Mouse (Mus musculus): ENCODE measurements at regions not wholly inside any gene's neighbourhood (a gene's known extent, or its start where the extent isn't known, plus 50 kb on each side); places are given as distances from the start of the nearest gene placed in this dataset.

GRCm38 (mm10) chr7:128910134-128910533 lies 165.4 kb downstream of the Sec23ip start:
- Histone ChIP-seq H3K9ac (no peak overlapping the region), H3K4me3 (no peak overlapping the region), H3K27me3 (no peaks in the 10 kb centered on the region), H3K27ac (no peak overlapping the region), H3K4me2 (replicated peaks) (no peak overlapping the region), H3K4me1 (no peaks in the 10 kb centered on the region), H3K9me3 (replicated peaks) (no peaks in the 10 kb centered on the region), H3K36me3 (no peaks in the 10 kb centered on the region)
- WGBS = 89% methylated on average over 4 of the region's 4 CpGs
- no peak for ATAC-seq (ENCODE audit: low FRiP score)

DNA sequence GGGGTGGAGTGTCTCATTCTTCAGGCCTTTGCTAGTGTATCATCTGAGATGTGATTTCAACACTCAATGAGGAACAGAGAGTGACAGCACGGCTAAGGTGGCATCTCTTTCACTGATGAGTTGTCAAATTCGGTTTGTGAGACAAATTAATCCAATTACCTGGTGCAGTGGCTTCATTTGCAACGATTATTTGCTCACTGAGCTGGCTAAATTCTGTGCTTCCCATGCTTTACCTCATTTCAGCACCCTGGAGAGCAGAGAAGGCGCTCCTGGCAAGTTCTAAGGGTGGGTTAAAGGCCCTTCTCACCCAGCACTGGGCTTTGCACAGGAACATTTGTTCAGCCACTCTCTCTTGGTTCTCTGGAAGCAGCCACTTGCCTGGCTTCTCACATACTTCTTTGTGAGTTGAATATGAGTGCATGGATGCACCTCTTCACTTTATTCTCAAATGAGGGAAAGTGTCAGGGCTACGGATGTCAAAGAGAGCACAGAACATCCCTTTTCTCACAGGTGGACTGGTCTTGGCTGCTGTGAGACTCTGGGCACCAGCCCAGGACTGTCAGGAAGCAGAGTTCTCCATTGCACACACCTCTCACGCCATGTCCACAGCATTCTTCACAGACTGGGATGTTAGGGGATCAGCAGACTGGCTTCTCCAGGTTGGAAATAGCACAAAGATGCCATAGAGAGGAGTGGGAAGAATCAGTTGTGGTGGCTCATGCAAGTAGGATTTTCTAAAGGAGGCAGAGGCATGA lies 193.4 kb downstream of the Sec23ip start:
- Histone ChIP-seq H3K36me3 (no peaks in the 10 kb centered on the region), H3K4me3 (no peak overlapping the region), H3K27ac (no peak overlapping the region), H3K9ac (no peak overlapping the region), H3K27me3 (no peaks in the 10 kb centered on the region), H3K9me3 (replicated peaks) (no peaks in the 10 kb centered on the region), H3K4me1 (no peaks in the 10 kb centered on the region), H3K4me2 (replicated peaks) (no peak overlapping the region)
- ATAC-seq (ENCODE audit: low FRiP score) = no peak
- WGBS = 44% methylated on average over 6 of the region's 6 CpGs

DNA sequence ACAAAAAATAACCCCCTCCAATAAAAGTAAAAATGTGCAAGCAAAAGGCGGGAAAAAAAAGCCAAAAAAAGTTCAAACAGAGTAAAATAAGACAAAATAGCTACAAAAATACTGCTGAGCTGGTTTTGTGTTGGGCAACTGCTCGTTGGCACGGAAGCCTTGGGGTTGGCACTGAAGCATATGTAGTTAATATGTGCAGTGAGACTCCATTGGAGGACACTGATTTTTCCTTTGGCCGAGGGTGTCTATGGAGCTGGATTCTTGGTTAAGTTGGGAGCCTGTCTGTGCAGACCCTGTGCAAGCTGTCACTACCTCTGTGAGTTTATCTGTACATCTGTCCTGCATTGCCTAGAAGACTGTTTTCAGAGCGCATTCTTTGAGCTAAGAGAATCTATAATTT lies 215.8 kb downstream of the Sec23ip start:
- no peak overlapping the region for H3K27ac ChIP-seq
- H3K27me3 ChIP-seq = no peaks in the 10 kb centered on the region
- ATAC-seq (ENCODE audit: low FRiP score) = no peak
- WGBS = 94% methylated on average over 5 of the region's 5 CpGs
- no peaks in the 10 kb centered on the region for H3K4me1 ChIP-seq
- H3K9me3 ChIP-seq (replicated peaks) = no peaks in the 10 kb centered on the region
- H3K4me2 ChIP-seq (replicated peaks) = no peak overlapping the region
- H3K4me3 ChIP-seq = no peak overlapping the region
- H3K36me3 ChIP-seq = no peaks in the 10 kb centered on the region
- no peak overlapping the region for H3K9ac ChIP-seq

- peaks cover 5% of the 10 kb centered on the region; the same call in 1 of the 2 replicates for H3K4me1 ChIP-seq
- H3K36me3 ChIP-seq = no peaks in the 10 kb centered on the region
- H3K27ac ChIP-seq = no peak overlapping the region
- H3K4me2 ChIP-seq (replicated peaks) = no peak overlapping the region
- H3K27me3 ChIP-seq = no peaks in the 10 kb centered on the region
- WGBS = 83% methylated on average over 3 of the region's 4 CpGs
- no peak overlapping the region for H3K9ac ChIP-seq
- H3K9me3 ChIP-seq (replicated peaks) = no peaks in the 10 kb centered on the region
- H3K4me3 ChIP-seq = no peak overlapping the region
- no peak for ATAC-seq (ENCODE audit: low FRiP score)
These were observed 235.2 kb downstream of the Sec23ip start for GRCm38 (mm10) chr7:128979904-128980303.

DNA sequence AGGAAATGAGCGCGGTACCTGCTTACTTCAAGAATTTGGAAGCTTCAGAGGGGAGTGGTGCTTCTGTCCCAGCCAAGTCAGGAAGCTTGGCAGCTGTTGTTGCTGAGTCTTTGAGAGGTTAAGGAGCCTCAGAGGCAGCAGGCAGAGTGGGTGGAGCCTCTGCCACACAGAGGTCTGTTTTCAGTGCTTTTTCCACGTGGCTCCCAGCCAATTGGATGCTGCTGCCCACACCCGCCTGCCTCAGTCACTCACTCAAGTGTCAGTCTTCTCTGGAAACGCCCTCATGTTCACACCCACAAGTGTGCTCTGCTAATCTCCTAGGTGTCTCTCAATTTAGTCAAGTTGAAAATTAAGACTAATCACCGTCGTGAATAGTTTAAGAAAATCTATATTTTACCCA lies 236.1 kb downstream of the Sec23ip start:
- 51% methylated on average over 7 of the region's 7 CpGs for WGBS
- no peaks in the 10 kb centered on the region for H3K9me3 ChIP-seq (replicated peaks)
- ATAC-seq (ENCODE audit: low FRiP score) = no peak
- H3K9ac ChIP-seq = no peak overlapping the region
- H3K4me2 ChIP-seq (replicated peaks) = no peak overlapping the region
- no peak overlapping the region for H3K4me3 ChIP-seq
- peaks cover 5% of the 10 kb centered on the region; the same call in 1 of the 2 replicates for H3K4me1 ChIP-seq
- H3K36me3 ChIP-seq = no peaks in the 10 kb centered on the region
- H3K27ac ChIP-seq = no peak overlapping the region
- no peaks in the 10 kb centered on the region for H3K27me3 ChIP-seq

DNA sequence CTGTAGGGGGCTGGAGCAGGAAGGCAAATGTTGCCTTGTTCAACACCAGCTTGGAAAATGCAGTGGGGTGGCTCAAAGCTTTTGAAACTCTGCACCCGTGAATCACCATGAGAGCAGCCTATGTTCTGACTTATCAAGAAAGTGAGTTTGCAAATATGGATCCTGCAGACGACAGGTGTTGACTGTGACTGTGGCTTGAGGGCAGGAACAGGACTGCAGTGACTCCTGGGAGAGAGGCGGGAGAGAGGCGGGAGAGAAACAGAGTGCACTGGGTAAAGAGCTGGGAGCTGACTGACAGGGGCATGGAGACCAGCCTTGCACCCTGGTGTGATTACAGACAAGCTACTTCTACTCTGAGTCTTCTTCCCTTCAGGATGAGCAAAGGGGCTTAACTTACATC lies 254.0 kb downstream of the Sec23ip start:
- WGBS = 69% methylated on average over 4 of the region's 4 CpGs
- Histone ChIP-seq H3K9ac (no peak overlapping the region), H3K27me3 (no peaks in the 10 kb centered on the region), H3K4me2 (replicated peaks) (no peak overlapping the region), H3K9me3 (replicated peaks) (no peaks in the 10 kb centered on the region; the same call in 1 of the 2 replicates), H3K27ac (no peak overlapping the region), H3K36me3 (no peaks in the 10 kb centered on the region), H3K4me3 (no peak overlapping the region), H3K4me1 (no peaks in the 10 kb centered on the region)
- ATAC-seq (ENCODE audit: low FRiP score) = no peak

DNA sequence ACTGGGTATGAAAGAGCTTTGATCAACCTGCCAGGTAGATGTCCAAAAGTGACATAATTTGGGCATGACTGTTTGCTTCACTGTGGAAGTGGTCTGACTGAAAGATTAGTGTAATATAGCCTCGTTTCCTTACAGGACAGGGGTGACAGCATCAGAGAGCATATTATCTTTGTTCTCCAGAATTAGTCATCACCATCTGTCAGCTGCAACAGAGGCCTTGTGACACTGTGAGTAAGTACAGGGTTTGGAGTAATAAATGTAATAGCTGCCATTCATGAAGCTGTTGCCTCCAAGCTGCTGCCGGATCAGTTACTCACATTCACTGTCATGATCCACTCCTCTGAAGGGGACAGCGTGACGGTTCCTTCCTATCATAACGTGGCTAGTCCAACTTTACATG lies 254.4 kb upstream of the Plpp4 start:
- Histone ChIP-seq H3K9me3 (replicated peaks) (no peaks in the 10 kb centered on the region; the same call in 1 of the 2 replicates), H3K27me3 (no peaks in the 10 kb centered on the region), H3K27ac (no peak overlapping the region), H3K36me3 (no peaks in the 10 kb centered on the region), H3K4me2 (replicated peaks) (no peak overlapping the region), H3K4me3 (no peak overlapping the region), H3K4me1 (no peaks in the 10 kb centered on the region), H3K9ac (no peak overlapping the region)
- ATAC-seq (ENCODE audit: low FRiP score) = no peak
- 78% methylated on average over 5 of the region's 5 CpGs for WGBS

DNA sequence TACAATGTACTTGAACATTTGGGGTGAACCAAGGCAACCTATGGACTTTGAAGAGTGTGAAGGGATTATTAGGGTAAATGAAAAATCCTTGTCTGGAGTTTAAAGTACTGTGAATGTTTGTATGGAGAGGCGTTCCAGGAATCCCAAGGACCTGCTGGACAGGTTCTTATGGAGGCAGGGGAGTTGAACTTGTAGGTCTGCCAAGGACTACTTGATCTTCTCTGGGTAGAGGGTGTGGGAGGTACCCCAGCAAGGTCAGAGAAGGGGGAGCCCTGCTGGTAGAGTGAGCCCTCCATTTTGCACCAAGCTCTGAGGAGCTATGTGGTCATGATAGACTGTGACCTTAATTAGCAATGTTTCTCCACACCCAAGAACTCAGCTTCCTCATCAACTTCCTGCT lies 253.7 kb upstream of the Plpp4 start:
- no peak overlapping the region for H3K9ac ChIP-seq
- no peaks in the 10 kb centered on the region for H3K36me3 ChIP-seq
- H3K9me3 ChIP-seq (replicated peaks) = no peaks in the 10 kb centered on the region; the same call in 1 of the 2 replicates
- H3K4me2 ChIP-seq (replicated peaks) = no peak overlapping the region
- no peak overlapping the region for H3K4me3 ChIP-seq
- no peaks in the 10 kb centered on the region for H3K27me3 ChIP-seq
- no peak overlapping the region for H3K27ac ChIP-seq
- 81% methylated on average over 1 of the region's 1 CpGs for WGBS
- H3K4me1 ChIP-seq = no peaks in the 10 kb centered on the region
- no peak for ATAC-seq (ENCODE audit: low FRiP score)

GRCm38 (mm10) chr7:129016353-129016752 lies 240.5 kb upstream of the Plpp4 start:
- H3K4me3 ChIP-seq = no peak overlapping the region
- 79% methylated on average over 6 of the region's 6 CpGs for WGBS
- no peaks in the 10 kb centered on the region for H3K4me1 ChIP-seq

GRCm38 (mm10) chr7:129027116-129027515 lies 229.7 kb upstream of the Plpp4 start:
- WGBS = 89% methylated on average over 2 of the region's 2 CpGs
- no peaks in the 10 kb centered on the region for H3K27me3 ChIP-seq

More at GRCm38 (mm10) chr7:129016353-129016752, 240.5 kb upstream of the Plpp4 start:
- no peak overlapping the region for H3K9ac ChIP-seq
- no peak for ATAC-seq (ENCODE audit: low FRiP score)
- H3K9me3 ChIP-seq (replicated peaks) = no peaks in the 10 kb centered on the region; the same call in 1 of the 2 replicates
- no peaks in the 10 kb centered on the region for H3K27me3 ChIP-seq
- H3K4me2 ChIP-seq (replicated peaks) = no peak overlapping the region
- no peak overlapping the region for H3K27ac ChIP-seq
- H3K36me3 ChIP-seq = no peaks in the 10 kb centered on the region

DNA sequence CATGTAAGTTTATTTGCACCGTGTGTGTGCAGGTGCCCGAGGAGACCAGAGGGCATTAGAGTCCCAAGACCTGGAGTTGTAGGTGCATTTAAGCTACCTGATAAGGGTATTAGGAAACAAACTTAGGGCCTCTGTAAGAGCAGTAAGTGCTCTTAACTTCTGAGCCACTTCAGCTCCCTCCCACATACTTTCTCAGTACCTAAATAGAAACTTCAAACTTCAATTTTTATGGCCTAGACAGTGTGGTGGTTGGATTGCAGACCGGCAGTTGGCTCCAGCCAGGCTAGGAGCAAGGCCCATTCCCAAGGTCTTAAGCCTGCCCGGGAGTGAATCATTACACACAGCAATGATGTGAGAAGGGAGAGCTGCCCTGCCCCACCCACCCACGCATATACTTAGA lies 208.8 kb upstream of the Plpp4 start:
- Histone ChIP-seq H3K4me1 (no peaks in the 10 kb centered on the region), H3K9me3 (replicated peaks) (no peaks in the 10 kb centered on the region), H3K27me3 (no peaks in the 10 kb centered on the region), H3K4me3 (no peak overlapping the region), H3K36me3 (no peaks in the 10 kb centered on the region), H3K27ac (no peak overlapping the region), H3K9ac (no peak overlapping the region), H3K4me2 (replicated peaks) (no peak overlapping the region)
- 80% methylated on average over 5 of the region's 5 CpGs for WGBS
- no peak for ATAC-seq (ENCODE audit: low FRiP score)

More at GRCm38 (mm10) chr7:129027116-129027515, 229.7 kb upstream of the Plpp4 start:
- H3K4me1 ChIP-seq = no peaks in the 10 kb centered on the region
- no peaks in the 10 kb centered on the region for H3K36me3 ChIP-seq
- no peaks in the 10 kb centered on the region for H3K9me3 ChIP-seq (replicated peaks)
- H3K4me3 ChIP-seq = no peak overlapping the region
- ATAC-seq (ENCODE audit: low FRiP score) = no peak
- no peak overlapping the region for H3K4me2 ChIP-seq (replicated peaks)
- H3K9ac ChIP-seq = no peak overlapping the region
- H3K27ac ChIP-seq = no peak overlapping the region

DNA sequence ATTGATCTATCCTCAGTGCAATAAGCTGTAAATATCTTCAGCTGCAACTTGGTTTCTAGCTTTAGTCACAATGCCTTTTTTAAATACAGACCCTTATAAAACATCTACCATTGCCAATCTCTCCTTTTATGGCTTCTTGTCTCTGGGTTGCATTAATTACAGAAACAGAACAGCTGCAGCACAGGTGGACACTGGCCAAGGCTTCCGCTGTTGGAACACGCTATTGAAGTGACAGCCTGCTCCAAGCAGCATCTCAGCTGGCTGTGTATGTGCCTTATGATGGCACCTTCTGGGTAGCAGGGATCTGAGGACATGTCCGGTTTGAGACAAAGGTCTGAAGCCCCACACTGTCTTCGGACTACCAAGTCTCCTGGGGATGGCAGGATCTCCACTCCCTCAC lies 207.1 kb upstream of the Plpp4 start:
- H3K9me3 ChIP-seq (replicated peaks) = no peaks in the 10 kb centered on the region
- WGBS = 88% methylated on average over 4 of the region's 4 CpGs
- H3K4me2 ChIP-seq (replicated peaks) = no peak overlapping the region
- no peak overlapping the region for H3K4me3 ChIP-seq
- ATAC-seq (ENCODE audit: low FRiP score) = no peak
- H3K36me3 ChIP-seq = no peaks in the 10 kb centered on the region
- no peaks in the 10 kb centered on the region for H3K27me3 ChIP-seq
- no peaks in the 10 kb centered on the region for H3K4me1 ChIP-seq
- H3K9ac ChIP-seq = no peak overlapping the region
- no peak overlapping the region for H3K27ac ChIP-seq

- H3K9ac ChIP-seq = no peak overlapping the region
- no peak overlapping the region for H3K27ac ChIP-seq
- H3K4me1 ChIP-seq = no peaks in the 10 kb centered on the region
- H3K27me3 ChIP-seq = no peaks in the 10 kb centered on the region
- H3K9me3 ChIP-seq (replicated peaks) = no peaks in the 10 kb centered on the region
- 90% methylated on average over 1 of the region's 1 CpGs for WGBS
- no peak for ATAC-seq (ENCODE audit: low FRiP score)
- no peak overlapping the region for H3K4me3 ChIP-seq
- no peak overlapping the region for H3K4me2 ChIP-seq (replicated peaks)
- no peaks in the 10 kb centered on the region for H3K36me3 ChIP-seq
These were observed 206.2 kb upstream of the Plpp4 start for GRCm38 (mm10) chr7:129050675-129051074.
